Mouse (Mus musculus): ENCODE data around the gene Rad1. TPM values are rescaled to one million over a fixed set of nuclear protein-coding genes. Genes with fewer than 3 reads are reported as not detected.
A peak's percentile ranks its signal among the peaks of the same experiment; 100 is the strongest.
"Not testable (repeated sequence)": the region's sequence is repeated elsewhere in the genome, so short reads cannot be mapped to it uniquely, and the experiment has no call there.

The Rad1 gene
- polyA plus RNA-seq, 1 experiment from 2014 or later = 25.1 TPM

- no peak overlapping the region for H3K4me3 ChIP-seq (ENCODE audit: low read depth, low read length)
- no peak overlapping the region for H3K27ac ChIP-seq (ENCODE audit: low read depth)
- H3K27me3 ChIP-seq (ENCODE audit: insufficient read depth, low read length) = no peaks in the 10 kb centered on the region
- no peaks in the 10 kb centered on the region for H3K4me1 ChIP-seq (ENCODE audit: insufficient read depth)
- H3K36me3 ChIP-seq (ENCODE audit: insufficient read depth) = no peaks in the 10 kb centered on the region
- DNase-seq = peak; percentile 15
- ATAC-seq (ENCODE audit: insufficient read depth) = no peak
- H3K9ac ChIP-seq = no peak overlapping the region
- no peak for TF ChIP-seq CTCF (IDR thresholded peaks at IDR 0.05; ENCODE audit: low read depth)
- H3K4me2 ChIP-seq = no peak overlapping the region
- H3K9me3 ChIP-seq (ENCODE audit: low read depth, low read length) = no peaks in the 10 kb centered on the region
- 59% methylated on average over 11 of the region's 11 CpGs for WGBS
These were observed 20.3 kb downstream of the Rad1 start for GRCm38 (mm10) chr15:10506099-10506498.

GRCm38 (mm10) chr15:10515166-10515565, 29.3 kb downstream of the Rad1 start:
- Histone ChIP-seq H3K27me3 (ENCODE audit: insufficient read depth, low read length) (no peaks in the 10 kb centered on the region), H3K27ac (ENCODE audit: low read depth) (no peak overlapping the region), H3K9me3 (ENCODE audit: low read depth, low read length) (no peaks in the 10 kb centered on the region), H3K4me2 (no peak overlapping the region), H3K4me1 (ENCODE audit: insufficient read depth) (no peaks in the 10 kb centered on the region), H3K36me3 (ENCODE audit: insufficient read depth) (no peaks in the 10 kb centered on the region), H3K4me3 (ENCODE audit: low read depth, low read length) (no peak overlapping the region), H3K9ac (no peak overlapping the region)
- ATAC-seq (ENCODE audit: insufficient read depth) (no peak), DNase-seq (no peak)
- 87% methylated on average over 7 of the region's 7 CpGs for WGBS
- no peak for TF ChIP-seq CTCF (IDR thresholded peaks at IDR 0.05; ENCODE audit: low read depth)

GRCm38 (mm10) chr15:10525896-10526295, 40.1 kb downstream of the Rad1 start:
- ATAC-seq (ENCODE audit: insufficient read depth) (no peak), DNase-seq (no peak)
- TF ChIP-seq CTCF (IDR thresholded peaks at IDR 0.05; ENCODE audit: low read depth) = no peak
- Histone ChIP-seq H3K9ac (no peak overlapping the region), H3K9me3 (ENCODE audit: low read depth, low read length) (no peaks in the 10 kb centered on the region), H3K4me3 (ENCODE audit: low read depth, low read length) (no peak overlapping the region), H3K4me2 (no peak overlapping the region), H3K27ac (ENCODE audit: low read depth) (no peak overlapping the region), H3K36me3 (ENCODE audit: insufficient read depth) (no peaks in the 10 kb centered on the region), H3K27me3 (ENCODE audit: insufficient read depth, low read length) (no peaks in the 10 kb centered on the region), H3K4me1 (ENCODE audit: insufficient read depth) (no peaks in the 10 kb centered on the region)
- 62% methylated on average over 1 of the region's 1 CpGs for WGBS

- no peaks in the 10 kb centered on the region for H3K4me1 ChIP-seq (ENCODE audit: insufficient read depth)
- TF ChIP-seq CTCF (IDR thresholded peaks at IDR 0.05; ENCODE audit: low read depth) = no peak
- H3K4me3 ChIP-seq (ENCODE audit: low read depth, low read length) = no peak overlapping the region
- no peaks in the 10 kb centered on the region for H3K27me3 ChIP-seq (ENCODE audit: insufficient read depth, low read length)
- no peaks in the 10 kb centered on the region for H3K9me3 ChIP-seq (ENCODE audit: low read depth, low read length)
- no peak overlapping the region for H3K9ac ChIP-seq
- DNase-seq (no peak), ATAC-seq (ENCODE audit: insufficient read depth) (no peak)
- WGBS = 70% methylated on average over 4 of the region's 4 CpGs
- H3K27ac ChIP-seq (ENCODE audit: low read depth) = no peak overlapping the region
- H3K36me3 ChIP-seq (ENCODE audit: insufficient read depth) = no peaks in the 10 kb centered on the region
- no peak overlapping the region for H3K4me2 ChIP-seq
These were observed 45.5 kb downstream of the Rad1 start for GRCm38 (mm10) chr15:10531352-10531751.

GRCm38 (mm10) chr15:10533361-10533760, 47.5 kb downstream of the Rad1 start:
- H3K27ac ChIP-seq (ENCODE audit: low read depth); ATAC-seq (ENCODE audit: insufficient read depth); H3K9me3 ChIP-seq (ENCODE audit: low read depth, low read length); DNase-seq; H3K36me3 ChIP-seq (ENCODE audit: insufficient read depth); H3K9ac ChIP-seq; H3K4me1 ChIP-seq (ENCODE audit: insufficient read depth); H3K4me2 ChIP-seq; H3K4me3 ChIP-seq (ENCODE audit: low read depth, low read length); H3K27me3 ChIP-seq (ENCODE audit: insufficient read depth, low read length): not testable (repeated sequence)
- WGBS = 84% methylated on average over 10 of the region's 10 CpGs

- 78% methylated on average over 5 of the region's 5 CpGs for WGBS
- TF ChIP-seq CTCF (IDR thresholded peaks at IDR 0.05; ENCODE audit: low read depth) = no peak
- Histone ChIP-seq H3K27me3 (ENCODE audit: insufficient read depth, low read length) (no peaks in the 10 kb centered on the region), H3K4me2 (no peak overlapping the region), H3K4me1 (ENCODE audit: insufficient read depth) (no peaks in the 10 kb centered on the region), H3K36me3 (ENCODE audit: insufficient read depth) (no peaks in the 10 kb centered on the region), H3K9ac (no peak overlapping the region), H3K27ac (ENCODE audit: low read depth) (no peak overlapping the region), H3K4me3 (ENCODE audit: low read depth, low read length) (no peak overlapping the region), H3K9me3 (ENCODE audit: low read depth, low read length) (no peaks in the 10 kb centered on the region)
- ATAC-seq (ENCODE audit: insufficient read depth) = no peak
- DNase-seq = no peak
These were observed 48.8 kb downstream of the Rad1 start for GRCm38 (mm10) chr15:10534591-10534990.

GRCm38 (mm10) chr15:10535969-10536368, 50.2 kb downstream of the Rad1 start:
- no peak for TF ChIP-seq CTCF (IDR thresholded peaks at IDR 0.05; ENCODE audit: low read depth)
- no peak for ATAC-seq (ENCODE audit: insufficient read depth)
- Histone ChIP-seq H3K27ac (ENCODE audit: low read depth) (no peak overlapping the region), H3K27me3 (ENCODE audit: insufficient read depth, low read length) (no peaks in the 10 kb centered on the region), H3K4me1 (ENCODE audit: insufficient read depth) (no peaks in the 10 kb centered on the region), H3K36me3 (ENCODE audit: insufficient read depth) (no peaks in the 10 kb centered on the region), H3K4me3 (ENCODE audit: low read depth, low read length) (no peak overlapping the region), H3K9ac (no peak overlapping the region), H3K9me3 (ENCODE audit: low read depth, low read length) (no peaks in the 10 kb centered on the region), H3K4me2 (no peak overlapping the region)
- no peak for DNase-seq
- 83% methylated on average over 7 of the region's 7 CpGs for whole genome bisulfite sequencing
